Mouse (Mus musculus): ENCODE data around the gene Ost4.

DNA sequence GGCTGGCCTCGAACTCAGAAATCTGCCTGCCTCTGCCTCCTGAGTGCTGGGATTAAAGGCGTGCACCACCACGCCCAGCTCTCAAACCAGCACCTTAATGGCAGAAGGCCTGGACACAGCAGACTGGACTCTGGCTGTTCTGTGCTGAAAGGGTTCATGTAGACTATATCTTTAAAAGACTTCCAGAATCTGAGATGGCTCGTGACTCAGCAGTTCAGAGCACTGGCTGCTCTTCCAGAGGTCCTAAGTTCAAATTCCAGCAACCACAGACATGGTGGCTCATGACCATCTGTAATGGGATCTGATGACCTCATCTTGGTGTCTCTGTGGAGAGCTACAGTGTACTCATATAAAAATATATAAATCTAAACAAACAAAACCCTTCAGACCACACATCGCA, 5.7 kb downstream of the Ost4 start:
- TF ChIP-seq GATA1 (IDR thresholded peaks at IDR 0.05; ENCODE audit: borderline replicate concordance, low read length) (no peak), CTCF (IDR thresholded peaks at IDR 0.05; ENCODE audit: low read depth, low read length) (no peak), TAL1 (conservative IDR thresholded peaks at IDR 0.05; ENCODE audit: low read depth, low read length) (no peak), POLR2AphosphoS5 (IDR thresholded peaks at IDR 0.05; ENCODE audit: insufficient replicate concordance, low read depth, low read length) (no peak)

Data from G1E (cell line).